Comparison of ENCODE assay signal across 11 mouse cellular contexts in genomic region chr19:47822143-47822796, GRCm38 (mm10). TPM values are rescaled to one million over a fixed set of nuclear protein-coding genes. Genes with fewer than 3 reads are reported as not detected.
DNase-seq lines count a peak whose midpoint lies in the region; ATAC-seq lines count a peak whose summit lies in the region.
"Had no signal": no experiment of that assay in that cellular context is flagged by ENCODE, and none has a peak within 500 bp of the region (broad histone marks: within the 10 kb centered on the region; RNA-seq: fewer than 3 reads in every experiment).

No protein-coding gene starts in this region.

- DNase-seq in CD4-positive helper T cell, adult 2 months (ENCODE audit: low read depth, low spot score), result peak; percentile 3
- DNase-seq in R1 (ENCODE audit: low read depth, low spot score), result peak; percentile 30
- peak; percentile 51 for DNase-seq in lung, postnatal 10 days
- DNase-seq in cerebellum, adult 9-11 months, result no peak
- no peak for DNase-seq in right cerebral cortex, adult 2 months (ENCODE audit: low spot score in 2 of 2)
- DNase-seq: cerebellum, adult 9-10 months had no signal

- H3K9ac ChIP-seq in hindbrain, embryonic 13.5 days, result 0 out of 2 replicates have a peak overlapping the region, but pooled peaks have one; percentile 24
- no peak overlapping the region for H3K9ac ChIP-seq in hindbrain, embryonic 12.5 days
- H3K9ac ChIP-seq: liver, embryonic 15.5 days; neural tube, embryonic 12.5 days had no signal

- WGBS in hindbrain, embryonic 13.5 days, result 22% methylated on average over 8 of the region's 8 CpGs
- WGBS in hindbrain, embryonic 12.5 days, result 17% methylated on average over 8 of the region's 8 CpGs

- no peaks in the 10 kb centered on the region for H3K36me3 ChIP-seq in hindbrain, embryonic 13.5 days
- H3K36me3 ChIP-seq in hindbrain, embryonic 12.5 days, result no peaks in the 10 kb centered on the region
- H3K36me3 ChIP-seq: liver, embryonic 15.5 days; neural tube, embryonic 12.5 days had no signal

- no peak overlapping the region for H3K4me3 ChIP-seq in hindbrain, embryonic 13.5 days
- H3K4me3 ChIP-seq in hindbrain, embryonic 12.5 days, result no peak overlapping the region
- H3K4me3 ChIP-seq: liver, embryonic 15.5 days; neural tube, embryonic 12.5 days had no signal

- H3K4me2 ChIP-seq in hindbrain, embryonic 13.5 days, result peak overlapping the region; percentile 26; the same call in 1 of the 2 replicates
- no peak overlapping the region for H3K4me2 ChIP-seq in hindbrain, embryonic 12.5 days (replicated peaks)
- H3K4me2 ChIP-seq: liver, embryonic 15.5 days had no signal

- H3K27me3 ChIP-seq in hindbrain, embryonic 13.5 days, result peaks cover 11% of the 10 kb centered on the region; the same call in 1 of the 2 replicates
- H3K27me3 ChIP-seq in hindbrain, embryonic 12.5 days, result peaks cover 3% of the 10 kb centered on the region; the same call in 1 of the 2 replicates

- H3K9me3 ChIP-seq in hindbrain, embryonic 13.5 days, result no peaks in the 10 kb centered on the region
- no peaks in the 10 kb centered on the region for H3K9me3 ChIP-seq in hindbrain, embryonic 12.5 days (replicated peaks)
- H3K9me3 ChIP-seq: liver, embryonic 15.5 days; neural tube, embryonic 12.5 days had no signal

- peaks cover 4% of the 10 kb centered on the region for H3K4me1 ChIP-seq in hindbrain, embryonic 13.5 days (replicated peaks)
- H3K4me1 ChIP-seq in hindbrain, embryonic 12.5 days, result peaks cover 3% of the 10 kb centered on the region; the same call in 1 of the 2 replicates
- H3K4me1 ChIP-seq: liver, embryonic 15.5 days; neural tube, embryonic 12.5 days had no signal

- no peak overlapping the region for H3K27ac ChIP-seq in hindbrain, embryonic 13.5 days
- H3K27ac ChIP-seq in hindbrain, embryonic 12.5 days, result no peak overlapping the region
- H3K27ac ChIP-seq: liver, embryonic 15.5 days; neural tube, embryonic 12.5 days had no signal

- ATAC-seq in hindbrain, embryonic 13.5 days (ENCODE audit: low FRiP score), result no peak
- no peak for ATAC-seq in hindbrain, embryonic 12.5 days (ENCODE audit: low FRiP score)
- ATAC-seq in frontal cortex, adult (ENCODE audit: low TSS enrichment), result no peak

RNA-seq across cellular contexts. Expression of gene Gsto1, which starts 32.5 kb away (rescaled TPM):
- polyA plus RNA-seq in hindbrain, embryonic 13.5 days (2015; fragmentation: Nextera tagmentation; extraction: Ambion mirVana), result 117 and 118 TPM in 2 replicates
- 102 and 106 TPM in 2 replicates for polyA plus RNA-seq in hindbrain, embryonic 12.5 days (2016; fragmentation: Nextera tagmentation; extraction: Ambion mirVana)

RNA-seq across cellular contexts. Expression of gene Gsto2, which starts 43.1 kb away (rescaled TPM):
- polyA plus RNA-seq in hindbrain, embryonic 13.5 days (2015; fragmentation: Nextera tagmentation; extraction: Ambion mirVana), result 1.1 and 1.8 TPM in 2 replicates
- 0.96 and 1.3 TPM in 2 replicates for polyA plus RNA-seq in hindbrain, embryonic 12.5 days (2016; fragmentation: Nextera tagmentation; extraction: Ambion mirVana)

Comparison
In these comparisons a context has a peak if more than half of its experiments do, and no peak if none do; other contexts are left out.
1. DNase-seq: peak in CD4-positive helper T cell, adult 2 months (single experiment), R1 (single experiment) and lung, postnatal 10 days (single experiment); none in cerebellum, adult 9-11 months (single experiment) and right cerebral cortex, adult 2 months (0 of 2).